Mouse (Mus musculus) heart, adult 2 months (tissue): ENCODE measurements around the gene Depp1. TPM values are rescaled to one million over a fixed set of nuclear protein-coding genes. Genes with fewer than 3 reads are reported as not detected.
A peak's percentile ranks its signal among the peaks of the same experiment; 100 is the strongest.

ENCODE experiments used
- DNase-seq, 2 experiments: peaks; one replicate each; pipeline ENCODE4 v3.0.0; 2021
- H3K27ac ChIP-seq: fragments of 200-600 bp; 2 replicates; pipeline ENCODE4 v1.8.1; 2022
- H3K27me3 ChIP-seq: fragments of 200-500 bp; 2 replicates; pipeline ENCODE4 v1.6.1; 2012; ENCODE audit warnings: mild to moderate bottlenecking, low read length, inconsistent platforms, mixed read lengths; ENCODE audit not compliant: control insufficient read depth, insufficient read depth
- H3K36me3 ChIP-seq: fragments of 200-500 bp; 2 replicates; pipeline ENCODE4 v1.6.1; 2012; ENCODE audit warnings: low read length, inconsistent platforms; ENCODE audit not compliant: control insufficient read depth, insufficient read depth
- H3K4me1 ChIP-seq: fragments of 200-500 bp; 2 replicates; pipeline ENCODE4 v1.6.1; 2011; ENCODE audit warnings: low read length; ENCODE audit not compliant: control insufficient read depth, insufficient read depth
- H3K4me3 ChIP-seq: fragments of 200-600 bp; 2 replicates; pipeline ENCODE4 v1.8.1; 2022
- H3K79me2 ChIP-seq: fragments of 200-500 bp; replicated peaks from 2 replicates; pipeline ENCODE4 v1.6.1; 2012; ENCODE audit warnings: mild to moderate bottlenecking, inconsistent platforms, low read length, moderate library complexity, mixed read lengths; ENCODE audit not compliant: control insufficient read depth, insufficient read depth
- H3K9ac ChIP-seq: fragments of 200-500 bp; 2 replicates; pipeline ENCODE4 v1.6.1; 2012; ENCODE audit warnings: low read depth, mild to moderate bottlenecking, control low read depth, inconsistent platforms, low read length, mixed read lengths
- CTCF ChIP-seq: fragments of 200-600 bp; IDR thresholded peaks from 2 replicates; pipeline ENCODE4 v1.8.1; 2022; ENCODE audit warnings: antibody characterized with exemption, mild to moderate bottlenecking, moderate library complexity
- EP300 ChIP-seq: fragments of 200-500 bp; IDR thresholded peaks from 2 replicates; pipeline ENCODE4 v1.6.1; 2011; ENCODE audit warnings: low read depth, low read length, control low read depth; ENCODE audit not compliant: insufficient read depth
- POLR2A ChIP-seq: fragments of 200-500 bp; IDR thresholded peaks from 2 replicates; pipeline ENCODE4 v1.6.1; 2011; ENCODE audit warnings: mild to moderate bottlenecking, low read depth, low read length, control low read depth; ENCODE audit not compliant: insufficient read depth
- WGBS: fragments of 180-500 bp; shearing (Covaris S2); methylation state at CpG from one replicate; pipeline ENCODE4 v1.1.7; 2018; 5-methylcytosine and 5-hydroxymethylcytosine counted together
- intact Hi-C: fragments of 180-260 bp; cut with DNase I; formaldehyde crosslinking; loops from one replicate; pipeline ENCODE4 v1.15.1; 2025
- polyA plus RNA-seq: library from polyadenylated mRNA; depleted of rRNA; stranded (reverse); fragments of >200 nt; gene quantifications from 2 replicates; pipeline ENCODE4 v1.2.3, GENCODE M21; 2012
- total RNA-seq, 2 experiments: library from RNA; stranded (reverse); gene quantifications; 2 replicates each; pipeline ENCODE4 v1.2.3; 2021

Depp1 gene
- total and polyA plus RNA-seq, 3 experiments = 53.0 to 86.1 (median 53.5) TPM

- WGBS = 34% methylated on average over 3 of the region's 3 CpGs
- Histone ChIP-seq H3K4me3 (peak overlapping the region; percentile 63), H3K79me2 (no peaks in the 10 kb centered on the region), H3K27ac (peak overlapping the region; percentile 93), H3K27me3 (no peaks in the 10 kb centered on the region), H3K4me1 (peaks cover 15% of the 10 kb centered on the region), H3K9ac (peak overlapping the region; percentile 42), H3K36me3 (peaks cover 5% of the 10 kb centered on the region)
- TF ChIP-seq EP300 (0 out of 2 replicates have a peak, but pooled peaks have one; percentile 10), POLR2A (peak; percentile 30; the same call in 1 of the 2 replicates), CTCF (no peak)
- no peak for DNase-seq
- intact Hi-C loops = loop anchor here (5.0 to 10.0 kb wide), 2 partner anchors 36 to 112 kb away; no protein-coding TSS in a partner anchor
These were observed 2.8 kb downstream of the Depp1 start for GRCm38 (mm10) chr6:116653191-116653590.

- no peaks in the 10 kb centered on the region for H3K79me2 ChIP-seq
- TF ChIP-seq POLR2A (no peak; the same call in 1 of the 2 replicates), CTCF (peak; percentile 89), EP300 (no peak)
- 16% methylated on average over 9 of the region's 9 CpGs for WGBS
- H3K4me3 ChIP-seq = peak overlapping the region; percentile 63; the same call in 1 of the 2 replicates
- peaks cover 5% of the 10 kb centered on the region for H3K36me3 ChIP-seq
- no peak for DNase-seq
- 0 out of 2 replicates have a peak overlapping the region, but pooled peaks have one; percentile 34 for H3K9ac ChIP-seq
- intact Hi-C loops = loop anchor here (1.0 to 10.0 kb wide), 4 partner anchors 19 to 111 kb away; partner anchors contain the start of gene Rassf4
- H3K27me3 ChIP-seq = no peaks in the 10 kb centered on the region
- peaks cover 15% of the 10 kb centered on the region for H3K4me1 ChIP-seq
- H3K27ac ChIP-seq = peak overlapping the region; percentile 93
These were observed 3.5 kb downstream of the Depp1 start for GRCm38 (mm10) chr6:116653684-116654454.

GRCm38 (mm10) chr6:116663364-116663763 lies 13.0 kb downstream of the Depp1 start:
- H3K79me2 ChIP-seq = no peaks in the 10 kb centered on the region
- no peak overlapping the region for H3K4me3 ChIP-seq
- no peak overlapping the region for H3K9ac ChIP-seq
- TF ChIP-seq EP300 = no peak
- TF ChIP-seq CTCF = no peak
- TF ChIP-seq POLR2A = no peak
- no peaks in the 10 kb centered on the region for H3K27me3 ChIP-seq
- H3K27ac ChIP-seq = no peak overlapping the region
- WGBS = 89% methylated on average over 2 of the region's 2 CpGs
- DNase-seq = no peak
- no peaks in the 10 kb centered on the region for H3K36me3 ChIP-seq
- intact Hi-C loops = no loop called here
- peaks cover 1% of the 10 kb centered on the region for H3K4me1 ChIP-seq

GRCm38 (mm10) chr6:116664031-116664430 lies 13.6 kb downstream of the Depp1 start:
- intact Hi-C loops = no loop called here
- TF ChIP-seq CTCF (no peak), POLR2A (no peak), EP300 (no peak)
- 82% methylated on average over 6 of the region's 6 CpGs for WGBS

GRCm38 (mm10) chr6:116664830-116665229 lies 14.4 kb downstream of the Depp1 start:
- WGBS = 75% methylated on average over 3 of the region's 3 CpGs
- no peaks in the 10 kb centered on the region for H3K27me3 ChIP-seq
- H3K4me1 ChIP-seq = peaks cover 1% of the 10 kb centered on the region
- H3K36me3 ChIP-seq = no peaks in the 10 kb centered on the region
- H3K27ac ChIP-seq = no peak overlapping the region
- no peak overlapping the region for H3K9ac ChIP-seq
- DNase-seq = no peak
- H3K79me2 ChIP-seq = no peaks in the 10 kb centered on the region
- intact Hi-C loops = no loop called here
- TF ChIP-seq POLR2A (no peak), EP300 (no peak), CTCF (no peak)
- H3K4me3 ChIP-seq = no peak overlapping the region

More at GRCm38 (mm10) chr6:116664031-116664430, 13.6 kb downstream of the Depp1 start:
- H3K27me3 ChIP-seq = no peaks in the 10 kb centered on the region
- no peaks in the 10 kb centered on the region for H3K36me3 ChIP-seq
- DNase-seq = peak in 1 of 2 experiments; percentile 57
- no peak overlapping the region for H3K9ac ChIP-seq
- no peaks in the 10 kb centered on the region for H3K79me2 ChIP-seq
- no peak overlapping the region for H3K27ac ChIP-seq
- no peak overlapping the region for H3K4me3 ChIP-seq
- peaks cover 1% of the 10 kb centered on the region for H3K4me1 ChIP-seq

- Histone ChIP-seq H3K27me3 (no peaks in the 10 kb centered on the region), H3K27ac (no peak overlapping the region), H3K4me3 (no peak overlapping the region), H3K79me2 (no peaks in the 10 kb centered on the region), H3K9ac (no peak overlapping the region), H3K4me1 (peaks cover 1% of the 10 kb centered on the region), H3K36me3 (no peaks in the 10 kb centered on the region)
- no peak for DNase-seq
- TF ChIP-seq POLR2A = no peak
- no peak for TF ChIP-seq CTCF
- TF ChIP-seq EP300 = no peak
- 86% methylated on average over 12 of the region's 12 CpGs for WGBS
- intact Hi-C loops = no loop called here
These were observed 15.8 kb downstream of the Depp1 start for GRCm38 (mm10) chr6:116666085-116666750.
